Mouse (Mus musculus): ENCODE results near the gene 4930583I09Rik. TPM values are rescaled to one million over a fixed set of nuclear protein-coding genes. Genes with fewer than 3 reads are reported as not detected.

Gene 4930583I09Rik
- polyA plus RNA-seq, 1 experiment from 2014 or later: not detected

DNA sequence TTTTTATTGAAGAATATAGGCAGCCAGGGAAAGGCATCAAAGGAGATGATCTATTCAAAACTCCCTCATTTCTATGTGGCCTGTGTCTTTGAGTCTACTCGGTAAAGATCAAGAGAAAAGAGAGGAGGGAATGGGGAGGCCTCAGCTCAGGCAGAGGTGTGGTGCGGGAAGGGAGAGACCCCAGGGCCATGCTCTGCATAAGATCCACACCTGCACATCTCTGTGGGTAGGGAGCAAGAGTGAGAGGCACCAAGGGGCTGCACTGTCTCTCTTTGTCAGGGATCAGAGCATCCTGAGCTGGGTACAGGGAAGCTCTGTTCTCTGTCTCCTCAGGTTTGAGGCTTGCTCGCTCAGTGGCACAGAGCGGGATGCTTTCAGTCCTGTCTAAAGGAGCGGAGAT lies 8.4 kb downstream of the 4930583I09Rik start:
- Histone ChIP-seq H3K27me3 (no peaks in the 10 kb centered on the region), H3K4me3 (replicated peaks) (no peak overlapping the region), H3K4me1 (no peaks in the 10 kb centered on the region), H3K4me2 (replicated peaks) (no peak overlapping the region), H3K36me3 (no peaks in the 10 kb centered on the region), H3K9me3 (replicated peaks) (no peaks in the 10 kb centered on the region), H3K9ac (no peak overlapping the region), H3K27ac (replicated peaks) (no peak overlapping the region)
- no peak for ATAC-seq (ENCODE audit: insufficient number of reproducible peaks, low FRiP score, low TSS enrichment, low read depth)
- whole genome bisulfite sequencing: 86% methylated on average over 5 of the region's 5 CpGs

- Histone ChIP-seq H3K27ac (replicated peaks) (no peak overlapping the region), H3K9me3 (replicated peaks) (no peaks in the 10 kb centered on the region), H3K9ac (no peak overlapping the region), H3K4me3 (replicated peaks) (no peak overlapping the region), H3K36me3 (no peaks in the 10 kb centered on the region), H3K4me2 (replicated peaks) (no peak overlapping the region), H3K27me3 (no peaks in the 10 kb centered on the region), H3K4me1 (no peaks in the 10 kb centered on the region)
- WGBS: 50% methylated on average over 4 of the region's 4 CpGs
- no peak for ATAC-seq (ENCODE audit: insufficient number of reproducible peaks, low FRiP score, low TSS enrichment, low read depth)
Observed at GRCm38 (mm10) chr17:64826843-64827242, 9.0 kb downstream of the 4930583I09Rik start.

GRCm38 (mm10) chr17:64822561-64822960 lies 13.3 kb downstream of the 4930583I09Rik start:
- Histone ChIP-seq H3K36me3 (no peaks in the 10 kb centered on the region), H3K27me3 (no peaks in the 10 kb centered on the region), H3K4me1 (no peaks in the 10 kb centered on the region), H3K27ac (replicated peaks) (no peak overlapping the region), H3K9me3 (replicated peaks) (no peaks in the 10 kb centered on the region), H3K4me3 (replicated peaks) (no peak overlapping the region), H3K4me2 (replicated peaks) (no peak overlapping the region), H3K9ac (no peak overlapping the region)
- ATAC-seq (ENCODE audit: insufficient number of reproducible peaks, low FRiP score, low TSS enrichment, low read depth): no peak
- WGBS: 74% methylated on average over 5 of the region's 5 CpGs

DNA sequence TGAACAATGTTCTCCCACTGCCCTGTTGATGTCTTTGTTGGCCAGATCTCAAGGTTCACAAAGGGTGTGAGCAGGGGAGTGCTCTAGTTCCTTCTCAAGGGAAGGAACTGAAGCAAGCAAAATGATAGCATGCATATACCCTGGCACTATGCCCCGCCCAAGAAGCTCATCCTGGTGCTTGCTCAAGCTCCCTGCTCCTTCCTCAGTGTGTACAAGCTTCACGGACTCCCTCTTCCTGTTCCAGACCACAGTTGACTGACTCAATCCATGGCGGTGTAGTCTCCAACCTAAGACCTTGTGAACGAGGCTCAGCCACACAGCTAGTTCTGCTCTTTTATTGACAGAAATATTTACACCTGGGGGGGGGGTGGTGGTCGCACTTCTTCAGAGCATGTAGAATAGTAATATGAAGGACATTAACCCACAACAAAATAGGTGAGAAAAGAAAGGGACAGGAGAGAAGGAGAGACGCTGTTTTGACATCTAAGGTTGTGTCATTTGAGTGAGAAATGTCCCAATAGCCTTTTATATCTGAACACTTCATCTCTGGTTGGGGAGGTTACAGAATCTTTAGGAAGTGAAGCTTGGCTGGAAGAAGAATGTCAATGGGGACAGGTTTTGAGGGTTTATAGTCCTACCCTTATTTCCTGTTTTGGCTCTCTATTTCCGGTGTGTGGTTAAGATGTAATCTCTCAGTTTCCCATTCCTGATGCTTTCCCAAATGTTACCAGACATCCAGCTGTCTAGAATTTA lies 14.9 kb downstream of the 4930583I09Rik start:
- Histone ChIP-seq H3K9me3 (replicated peaks) (no peaks in the 10 kb centered on the region), H3K4me1 (no peaks in the 10 kb centered on the region), H3K27ac (replicated peaks) (no peak overlapping the region), H3K4me3 (replicated peaks) (no peak overlapping the region), H3K9ac (no peak overlapping the region), H3K4me2 (replicated peaks) (no peak overlapping the region), H3K36me3 (no peaks in the 10 kb centered on the region), H3K27me3 (no peaks in the 10 kb centered on the region)
- WGBS: 78% methylated on average over 7 of the region's 7 CpGs
- no peak for ATAC-seq (ENCODE audit: insufficient number of reproducible peaks, low FRiP score, low TSS enrichment, low read depth)

DNA sequence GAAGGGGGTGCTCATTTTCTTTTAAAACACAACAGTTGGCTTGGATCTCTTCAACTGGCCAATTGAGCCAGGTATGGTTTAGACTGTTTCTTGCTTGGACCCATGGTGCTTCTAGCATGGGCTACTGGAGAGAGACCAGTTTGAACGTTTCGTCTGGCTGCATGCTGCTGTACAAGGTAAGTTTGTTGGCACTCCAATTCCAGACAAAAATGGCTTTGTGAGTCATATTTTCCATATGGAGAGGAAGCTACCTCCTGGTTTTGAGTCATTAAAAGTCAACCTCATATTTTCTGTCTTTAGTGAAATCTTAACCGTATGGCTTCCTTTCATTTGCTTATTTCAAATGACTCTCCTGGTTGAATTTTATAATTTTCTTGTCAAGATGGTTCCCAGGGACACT lies 19.6 kb downstream of the 4930583I09Rik start:
- H3K4me1 ChIP-seq: no peaks in the 10 kb centered on the region
- no peak overlapping the region for H3K27ac ChIP-seq (replicated peaks)
- no peaks in the 10 kb centered on the region for H3K9me3 ChIP-seq (replicated peaks)
- no peak overlapping the region for H3K4me3 ChIP-seq (replicated peaks)
- ATAC-seq (ENCODE audit: insufficient number of reproducible peaks, low FRiP score, low TSS enrichment, low read depth): no peak
- 84% methylated on average over 3 of the region's 3 CpGs for WGBS
- no peaks in the 10 kb centered on the region for H3K27me3 ChIP-seq
- no peaks in the 10 kb centered on the region for H3K36me3 ChIP-seq
- H3K9ac ChIP-seq: no peak overlapping the region
- no peak overlapping the region for H3K4me2 ChIP-seq (replicated peaks)

DNA sequence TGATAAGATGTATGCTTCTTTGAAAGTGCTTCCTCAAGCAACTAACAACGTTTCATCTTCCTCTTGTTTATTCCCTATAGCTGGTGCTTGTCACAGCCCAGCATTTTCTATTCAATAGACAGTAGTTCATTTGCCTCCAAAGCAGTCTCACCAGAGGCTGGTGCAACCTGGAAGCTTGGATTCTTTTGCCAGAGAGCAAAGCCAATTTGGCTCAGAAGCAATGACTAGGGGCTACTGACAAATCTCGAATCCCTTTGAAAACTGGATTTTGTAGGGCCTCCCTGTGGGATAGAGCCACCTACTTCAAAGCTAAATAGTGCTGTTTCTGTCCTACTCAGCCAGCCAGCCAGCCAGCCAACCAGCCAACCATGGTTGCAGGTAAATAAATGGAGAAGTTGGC lies 20.1 kb downstream of the 4930583I09Rik start:
- Histone ChIP-seq H3K9me3 (replicated peaks) (no peaks in the 10 kb centered on the region), H3K27me3 (no peaks in the 10 kb centered on the region), H3K36me3 (no peaks in the 10 kb centered on the region), H3K4me1 (no peaks in the 10 kb centered on the region), H3K27ac (replicated peaks) (no peak overlapping the region), H3K4me3 (replicated peaks) (no peak overlapping the region), H3K4me2 (replicated peaks) (no peak overlapping the region), H3K9ac (no peak overlapping the region)
- 74% methylated on average over 2 of the region's 2 CpGs for WGBS
- no peak for ATAC-seq (ENCODE audit: insufficient number of reproducible peaks, low FRiP score, low TSS enrichment, low read depth)

DNA sequence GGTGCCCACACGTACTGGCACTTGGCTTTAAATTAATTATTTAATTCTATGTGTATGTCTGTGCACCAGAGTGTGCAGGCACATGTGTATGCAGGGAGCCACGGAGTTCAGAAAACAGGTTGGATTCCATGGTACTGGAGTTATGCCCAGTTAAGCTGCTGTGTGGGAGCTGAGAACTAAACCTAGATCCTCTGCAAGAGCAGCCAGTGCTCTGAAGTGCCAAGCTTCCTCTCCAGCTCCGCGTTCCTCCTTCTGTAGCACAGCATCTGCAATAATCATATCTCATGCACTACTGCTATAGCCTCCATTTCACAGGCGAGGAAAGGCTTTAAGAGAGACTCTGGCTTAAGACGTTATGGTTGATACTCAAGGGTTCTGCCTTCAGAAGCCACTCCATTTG lies 22.3 kb downstream of the 4930583I09Rik start:
- 83% methylated on average over 6 of the region's 6 CpGs for WGBS
- no peak for ATAC-seq (ENCODE audit: insufficient number of reproducible peaks, low FRiP score, low TSS enrichment, low read depth)
- no peaks in the 10 kb centered on the region for H3K36me3 ChIP-seq
- no peak overlapping the region for H3K4me3 ChIP-seq (replicated peaks)
- no peaks in the 10 kb centered on the region for H3K9me3 ChIP-seq (replicated peaks)
- no peak overlapping the region for H3K27ac ChIP-seq (replicated peaks)
- H3K4me1 ChIP-seq: no peaks in the 10 kb centered on the region
- no peak overlapping the region for H3K9ac ChIP-seq
- H3K27me3 ChIP-seq: no peaks in the 10 kb centered on the region
- no peak overlapping the region for H3K4me2 ChIP-seq (replicated peaks)

- Histone ChIP-seq H3K4me3 (replicated peaks) (no peak overlapping the region), H3K4me1 (no peaks in the 10 kb centered on the region), H3K4me2 (replicated peaks) (no peak overlapping the region), H3K27ac (replicated peaks) (no peak overlapping the region), H3K27me3 (no peaks in the 10 kb centered on the region), H3K36me3 (no peaks in the 10 kb centered on the region), H3K9me3 (replicated peaks) (no peaks in the 10 kb centered on the region), H3K9ac (no peak overlapping the region)
- no peak for ATAC-seq (ENCODE audit: insufficient number of reproducible peaks, low FRiP score, low TSS enrichment, low read depth)
- WGBS: 76% methylated on average over 8 of the region's 8 CpGs
Observed at GRCm38 (mm10) chr17:64806035-64806589, 29.8 kb downstream of the 4930583I09Rik start.

- Histone ChIP-seq H3K4me1 (no peaks in the 10 kb centered on the region), H3K4me3 (replicated peaks) (no peak overlapping the region), H3K9me3 (replicated peaks) (no peaks in the 10 kb centered on the region), H3K27me3 (no peaks in the 10 kb centered on the region), H3K9ac (no peak overlapping the region), H3K4me2 (replicated peaks) (no peak overlapping the region), H3K27ac (replicated peaks) (no peak overlapping the region), H3K36me3 (no peaks in the 10 kb centered on the region)
- WGBS: 50% methylated on average over 13 of the region's 13 CpGs
- no peak for ATAC-seq (ENCODE audit: insufficient number of reproducible peaks, low FRiP score, low TSS enrichment, low read depth)
Observed at GRCm38 (mm10) chr17:64804375-64805124, 31.3 kb downstream of the 4930583I09Rik start.

- no peak for ATAC-seq (ENCODE audit: insufficient number of reproducible peaks, low FRiP score, low TSS enrichment, low read depth)
- Histone ChIP-seq H3K9me3 (replicated peaks) (no peaks in the 10 kb centered on the region), H3K4me3 (replicated peaks) (no peak overlapping the region), H3K27me3 (no peaks in the 10 kb centered on the region), H3K4me1 (no peaks in the 10 kb centered on the region), H3K9ac (no peak overlapping the region), H3K27ac (replicated peaks) (no peak overlapping the region), H3K36me3 (no peaks in the 10 kb centered on the region), H3K4me2 (replicated peaks) (no peak overlapping the region)
- 58% methylated on average over 7 of the region's 7 CpGs for WGBS
Observed at GRCm38 (mm10) chr17:64802956-64803275, 33.0 kb downstream of the 4930583I09Rik start.

GRCm38 (mm10) chr17:64802168-64802955 lies 33.5 kb downstream of the 4930583I09Rik start:
- ATAC-seq (ENCODE audit: insufficient number of reproducible peaks, low FRiP score, low TSS enrichment, low read depth): peak; percentile 57

More at GRCm38 (mm10) chr17:64802168-64802955, 33.5 kb downstream of the 4930583I09Rik start:
- WGBS: 38% methylated on average over 11 of the region's 11 CpGs
- Histone ChIP-seq H3K27ac (replicated peaks) (no peak overlapping the region), H3K4me2 (replicated peaks) (no peak overlapping the region), H3K9ac (no peak overlapping the region), H3K4me1 (no peaks in the 10 kb centered on the region), H3K27me3 (no peaks in the 10 kb centered on the region), H3K4me3 (replicated peaks) (no peak overlapping the region), H3K9me3 (replicated peaks) (no peaks in the 10 kb centered on the region), H3K36me3 (no peaks in the 10 kb centered on the region)

Data from embryonic facial prominence, embryonic 15.5 days (tissue).